Mouse (Mus musculus): ENCODE data around the gene Zdbf2.
"Not testable (repeated sequence)": the region's sequence is repeated elsewhere in the genome, so short reads cannot be mapped to it uniquely, and the experiment has no call there.

The Zdbf2 gene

DNA sequence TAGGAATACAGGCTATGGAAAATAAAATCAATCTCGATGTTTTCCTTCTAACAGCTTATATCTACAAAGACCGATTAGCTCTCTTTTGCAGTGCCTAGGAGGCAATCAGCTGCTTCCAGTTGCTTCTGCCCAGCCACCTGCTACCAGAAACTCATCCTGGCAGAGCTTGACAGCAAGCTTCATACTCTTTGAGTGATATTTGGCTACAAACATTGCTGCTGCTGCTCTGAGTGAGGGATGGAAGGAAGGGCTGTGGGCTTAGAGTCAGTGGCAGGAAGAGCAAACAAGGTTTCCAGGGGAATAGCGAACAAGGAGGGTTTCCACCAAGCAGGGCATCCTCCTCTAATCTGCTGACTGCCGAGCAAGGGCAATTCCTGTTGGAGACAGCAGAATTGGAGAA lies 7.6 kb upstream of the Zdbf2 start:
- DNase-seq: no peak

DNA sequence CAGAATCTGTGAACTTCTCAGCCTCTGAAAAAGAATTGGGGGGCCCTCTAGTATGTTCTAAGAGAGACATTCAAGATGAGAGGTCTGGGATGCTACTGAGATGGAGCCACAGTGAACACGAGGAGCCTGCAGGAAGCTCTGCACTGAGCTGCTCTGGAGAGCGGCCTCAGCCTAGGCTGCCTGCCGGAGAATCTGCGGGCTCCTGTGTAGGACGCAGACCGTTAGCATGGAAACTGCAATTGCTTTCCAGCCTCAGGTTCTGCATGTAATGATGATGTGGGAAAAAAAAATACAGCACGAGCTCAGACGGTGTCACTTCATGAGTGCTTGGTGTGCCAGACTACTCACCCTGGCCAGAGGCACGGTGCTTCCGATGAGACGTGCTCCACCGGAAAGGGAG lies 6.9 kb upstream of the Zdbf2 start:
- no peak for DNase-seq

GRCm38 (mm10) chr1:63266716-63267115 lies 6.3 kb upstream of the Zdbf2 start:
- DNase-seq: no peak

DNA sequence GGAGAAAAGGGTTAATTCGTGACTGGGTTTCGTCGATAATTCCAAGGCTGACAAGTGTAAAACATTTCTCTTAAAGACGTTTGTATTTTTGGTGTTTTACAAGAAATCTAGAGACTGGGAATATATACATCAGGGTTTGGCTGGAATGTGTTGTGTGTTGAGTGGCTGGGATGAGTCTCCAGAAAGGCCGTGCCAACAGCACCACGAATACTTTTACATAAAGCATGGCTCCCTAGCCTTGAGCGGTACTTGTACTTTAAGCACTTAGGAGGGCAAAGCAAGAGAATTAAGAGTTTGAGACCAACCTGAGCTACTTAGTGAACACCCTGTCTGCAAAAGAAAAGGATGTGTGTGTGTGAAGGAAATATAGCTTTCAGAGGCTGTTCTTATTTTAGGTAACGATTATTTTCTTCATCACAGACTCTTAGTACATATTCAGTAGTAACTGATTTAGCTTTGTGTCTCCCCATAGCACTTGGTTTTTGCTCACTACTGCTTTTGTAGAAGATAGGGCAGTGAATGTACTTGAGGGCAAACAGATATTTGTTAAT lies 865 bp upstream of the Zdbf2 start:
- DNase-seq: no peak

DNA sequence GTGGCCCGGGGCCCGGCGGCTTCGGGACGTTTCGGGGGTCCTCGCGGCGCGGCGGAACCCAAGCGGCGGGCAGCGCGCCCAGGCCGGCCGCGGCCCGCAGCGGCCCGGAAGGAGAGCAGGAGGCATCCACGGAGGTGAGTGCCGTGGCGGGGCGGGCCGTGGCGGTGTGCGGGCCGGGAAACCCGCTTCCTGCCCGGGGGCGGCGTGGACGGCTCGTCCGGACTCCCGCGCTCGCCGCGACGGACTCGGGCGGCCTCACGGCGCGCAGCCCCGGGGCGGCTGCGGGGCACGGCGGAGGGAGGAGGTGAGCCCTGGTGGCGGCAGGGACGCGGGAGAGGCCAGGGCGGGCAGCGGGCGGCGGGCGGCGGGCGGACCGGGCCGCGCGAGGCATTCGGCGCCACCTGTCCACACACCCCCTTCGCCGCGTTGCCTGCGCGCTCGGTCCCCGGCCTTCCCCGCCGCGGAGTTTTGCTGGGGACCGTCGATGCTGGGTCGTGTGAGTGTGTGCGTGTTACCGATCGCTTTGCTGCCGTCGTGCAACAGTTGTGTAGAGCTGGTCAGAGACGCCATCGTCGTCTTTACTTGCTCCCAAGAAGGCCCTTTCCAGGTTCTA lies 380 bp downstream of the Zdbf2 start:
- DNase-seq: no peak

DNA sequence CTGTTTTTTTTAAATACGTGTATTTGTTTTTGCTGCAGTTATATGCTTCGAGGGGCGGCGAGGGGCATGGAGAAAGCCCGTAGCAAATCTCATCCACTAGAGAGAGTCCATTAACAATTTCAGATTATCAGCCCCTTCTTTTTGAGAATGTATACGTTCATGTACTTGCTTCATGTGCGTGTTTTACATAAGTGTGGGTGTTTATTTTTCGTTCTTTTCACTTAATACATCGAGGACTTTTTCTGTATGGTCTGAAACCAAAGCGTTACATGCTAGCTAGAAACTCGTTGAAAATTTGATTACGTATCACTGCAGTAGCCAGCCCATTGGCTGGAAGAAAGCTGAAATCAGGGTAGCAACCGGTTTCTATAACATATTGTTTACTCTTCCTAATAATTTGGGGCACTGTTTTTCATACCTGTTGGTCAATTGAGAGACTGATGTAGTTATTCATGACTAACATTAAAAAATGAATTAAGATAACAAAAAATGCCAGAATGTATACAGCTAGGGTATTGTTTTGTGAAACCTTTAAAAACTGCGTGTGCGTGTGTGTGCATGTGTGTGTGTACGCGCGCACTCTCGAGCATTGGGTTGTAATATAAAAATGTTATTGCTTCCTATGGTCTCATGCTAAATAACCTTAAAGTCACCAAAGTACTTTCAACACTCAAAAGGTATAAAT lies 1.1 kb downstream of the Zdbf2 start:
- DNase-seq: no peak

DNA sequence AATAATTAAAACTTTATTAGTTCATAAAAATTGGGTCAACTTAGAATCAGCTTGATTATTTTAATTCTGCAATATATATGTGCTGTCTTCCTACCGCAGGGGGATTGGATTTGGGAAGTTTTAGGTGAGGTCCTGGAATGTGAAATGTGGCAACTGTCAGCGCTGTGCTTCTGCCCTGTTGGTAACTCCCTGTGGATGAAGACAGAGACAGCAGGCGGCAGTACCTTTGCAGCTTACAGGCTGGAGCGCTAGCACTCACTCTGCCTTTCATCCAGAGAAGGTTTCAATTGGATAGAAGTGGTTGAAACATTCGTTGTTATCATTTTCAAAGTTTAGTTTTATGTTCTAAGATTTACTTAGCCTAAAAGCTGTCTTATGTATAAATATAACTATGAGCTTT lies 5.0 kb downstream of the Zdbf2 start:
- DNase-seq: no peak

DNA sequence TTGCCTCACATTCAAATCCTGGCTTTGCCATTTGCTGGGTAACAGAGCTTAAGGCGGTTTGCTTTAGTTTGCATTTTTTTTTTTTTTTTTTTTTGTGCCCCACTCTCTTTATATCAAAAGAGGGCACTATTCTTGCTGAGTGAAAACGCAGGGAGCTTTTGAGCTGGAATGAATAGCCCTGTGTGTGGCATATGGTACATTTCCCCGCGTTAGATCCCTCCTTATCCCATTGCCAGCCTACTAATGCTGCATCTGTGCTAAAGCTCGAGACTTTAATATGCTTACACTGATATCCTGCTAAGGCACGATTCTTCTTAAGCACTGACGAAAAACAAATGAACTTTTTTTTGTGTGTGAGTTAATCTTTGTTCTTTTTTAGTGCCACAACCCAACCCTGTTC lies 20.9 kb downstream of the Zdbf2 start:
- DNase-seq: no peak

GRCm38 (mm10) chr1:63309661-63310060 lies 36.6 kb downstream of the Zdbf2 start:
- no peak for DNase-seq

- not testable (repeated sequence) for DNase-seq
These were observed 50.6 kb downstream of the Zdbf2 start for GRCm38 (mm10) chr1:63323565-63324132.
